Comparison of ENCODE assay signal across 30 mouse cellular contexts in genomic region chr3:136432072-136432471, GRCm38 (mm10).
DNase-seq lines count a peak whose midpoint lies in the region; ATAC-seq and TF ChIP-seq lines count a peak whose summit lies in the region.
"Had no signal": no experiment of that assay in that cellular context is flagged by ENCODE, and none has a peak within 500 bp of the region (broad histone marks: within the 10 kb centered on the region; RNA-seq: fewer than 3 reads in every experiment).

No protein-coding gene starts in this region.

- peak overlapping the region; percentile 69 for H3K4me2 ChIP-seq in myocyte (ENCODE audit: low read depth)
- H3K4me2 ChIP-seq in forebrain, embryonic 11.5 days (ENCODE audit: low read depth, low read length, severe bottlenecking): no peak overlapping the region
- H3K4me2 ChIP-seq: embryonic facial prominence, embryonic 15.5 days; forebrain, embryonic 15.5 days; heart, embryonic 15.5 days; hindbrain, embryonic 14.5 days; kidney, embryonic 15.5 days; limb, embryonic 13.5 days; liver, embryonic 11.5 days; lung, embryonic 15.5 days; neural tube, embryonic 15.5 days; stomach, embryonic 15.5 days had no signal

- peaks cover 4% of the 10 kb centered on the region; the same call in 1 of the 2 replicates for H3K4me1 ChIP-seq in embryonic fibroblast, embryonic 13.5 days (ENCODE audit: control insufficient read depth, insufficient read depth, low read length)
- no peaks in the 10 kb centered on the region for H3K4me1 ChIP-seq in forebrain, embryonic 11.5 days (replicated peaks; ENCODE audit: control insufficient read depth, insufficient read depth, low read length)
- H3K4me1 ChIP-seq: embryonic facial prominence, embryonic 10.5 days; embryonic facial prominence, embryonic 15.5 days; forebrain, embryonic 15.5 days; heart, embryonic 15.5 days; kidney, embryonic 15.5 days; limb, embryonic 13.5 days; lung, embryonic 15.5 days; neural tube, embryonic 15.5 days; stomach, embryonic 15.5 days had no signal

- no peaks in the 10 kb centered on the region for H3K27me3 ChIP-seq in myocyte (ENCODE audit: control insufficient read depth, insufficient read depth, insufficient read length)
- H3K27me3 ChIP-seq in forebrain, embryonic 11.5 days (ENCODE audit: control insufficient read depth, insufficient read depth, low read length): no peaks in the 10 kb centered on the region
- H3K27me3 ChIP-seq: embryonic facial prominence, embryonic 15.5 days; forebrain, embryonic 15.5 days; heart, embryonic 15.5 days; kidney, embryonic 15.5 days; limb, embryonic 13.5 days; lung, embryonic 15.5 days; neural tube, embryonic 15.5 days; stomach, embryonic 15.5 days had no signal

- no peak overlapping the region for H3K9ac ChIP-seq in forebrain, embryonic 11.5 days (ENCODE audit: low read length)
- H3K9ac ChIP-seq: embryonic facial prominence, embryonic 15.5 days; forebrain, embryonic 15.5 days; heart, embryonic 15.5 days; hindbrain, embryonic 14.5 days; kidney, embryonic 15.5 days; limb, embryonic 13.5 days; lung, embryonic 15.5 days; neural tube, embryonic 15.5 days; stomach, embryonic 15.5 days had no signal

- no peak for ATAC-seq in forebrain, embryonic 11.5 days (replicated peaks; ENCODE audit: low FRiP score)
- ATAC-seq: forebrain, embryonic 15.5 days had no signal

- H3K4me3 ChIP-seq in embryonic fibroblast, embryonic 13.5 days (ENCODE audit: insufficient read depth, low read length): no peak overlapping the region
- no peak overlapping the region for H3K4me3 ChIP-seq in myocyte
- H3K4me3 ChIP-seq in forebrain, embryonic 11.5 days (ENCODE audit: low read depth, low read length): no peak overlapping the region
- H3K4me3 ChIP-seq: embryonic facial prominence, embryonic 10.5 days; embryonic facial prominence, embryonic 15.5 days; forebrain, embryonic 15.5 days; heart, embryonic 15.5 days; kidney, embryonic 15.5 days; layer of hippocampus, adult 2 months; limb, embryonic 13.5 days; lung, embryonic 15.5 days; neural tube, embryonic 15.5 days; stomach, embryonic 15.5 days had no signal

- TF ChIP-seq CTCF in embryonic fibroblast, embryonic 13.5 days (IDR thresholded peaks at IDR 0.05; ENCODE audit: borderline replicate concordance, insufficient read depth, low read length): no peak

- H3K79me2 ChIP-seq in myocyte (ENCODE audit: control insufficient read depth, insufficient read depth): no peaks in the 10 kb centered on the region

- H3K9me3 ChIP-seq in forebrain, embryonic 11.5 days (ENCODE audit: control insufficient read depth, low read length): no peaks in the 10 kb centered on the region
- H3K9me3 ChIP-seq: embryonic facial prominence, embryonic 10.5 days; embryonic facial prominence, embryonic 15.5 days; forebrain, embryonic 15.5 days; heart, embryonic 15.5 days; kidney, embryonic 15.5 days; limb, embryonic 13.5 days; lung, embryonic 15.5 days; neural tube, embryonic 15.5 days; stomach, embryonic 15.5 days had no signal

- 93% methylated on average over 3 of the region's 3 CpGs for WGBS in forebrain, embryonic 11.5 days

- no peaks in the 10 kb centered on the region for H3K36me3 ChIP-seq in myocyte (ENCODE audit: control insufficient read depth, insufficient read depth)
- no peaks in the 10 kb centered on the region for H3K36me3 ChIP-seq in forebrain, embryonic 11.5 days (ENCODE audit: control insufficient read depth, insufficient read depth, low read length)
- H3K36me3 ChIP-seq: embryonic facial prominence, embryonic 10.5 days; embryonic facial prominence, embryonic 15.5 days; forebrain, embryonic 15.5 days; heart, embryonic 15.5 days; kidney, embryonic 15.5 days; limb, embryonic 13.5 days; lung, embryonic 15.5 days; neural tube, embryonic 15.5 days; stomach, embryonic 15.5 days had no signal

- DNase-seq in 416B (ENCODE audit: low read depth) (peak; percentile 71), NIH3T3 (ENCODE audit: low read depth) (peak; percentile 91)
- DNase-seq in forebrain, embryonic 11.5 days (ENCODE audit: low spot score): no peak
- no peak for DNase-seq in right cerebral cortex, postnatal 4 days
- no peak for DNase-seq in adrenal gland, postnatal 10 days
- DNase-seq: adrenal gland, postnatal 36 days; cerebellum, adult 2 months; cerebellum, postnatal 14 days; gastrocnemius, postnatal 10 days; kidney, adult 18-20 months; kidney, postnatal 36 days; lung, postnatal 36 days; midbrain, embryonic 14.5 days; retina, postnatal 1 day; right cerebral cortex, postnatal 14 days; thymus, postnatal 14 days had no signal

- no peak for TF ChIP-seq POLR2A in embryonic fibroblast, embryonic 13.5 days (IDR thresholded peaks at IDR 0.05; ENCODE audit: low read depth, low read length)
- TF ChIP-seq POLR2A in myocyte (IDR thresholded peaks at IDR 0.05; ENCODE audit: insufficient read length, low read depth): no peak

- H3K27ac ChIP-seq in embryonic fibroblast, embryonic 13.5 days (ENCODE audit: insufficient read depth, low read length): peak overlapping the region; percentile 80
- no peak overlapping the region for H3K27ac ChIP-seq in forebrain, embryonic 11.5 days (ENCODE audit: low read depth, low read length)
- H3K27ac ChIP-seq: embryonic facial prominence, embryonic 10.5 days; embryonic facial prominence, embryonic 15.5 days; forebrain, embryonic 15.5 days; heart, embryonic 15.5 days; hindbrain, embryonic 14.5 days; kidney, embryonic 15.5 days; layer of hippocampus, adult 2 months; limb, embryonic 13.5 days; lung, embryonic 15.5 days; neural tube, embryonic 15.5 days; stomach, embryonic 15.5 days had no signal

- no peak overlapping the region for H3ac ChIP-seq in myocyte (ENCODE audit: control insufficient read depth, insufficient read length)

TF ChIP-seq in myocyte, 11 proteins besides CTCF, POLR2A, EP300 and RAD21:
- TF ChIP-seq CEBPB (IDR thresholded peaks at IDR 0.05; ENCODE audit: insufficient read depth, poor library complexity, severe bottlenecking) (peak; percentile 64), TCF12 (IDR thresholded peaks at IDR 0.05; ENCODE audit: insufficient read depth, poor library complexity, severe bottlenecking) (no peak)
TF ChIP-seq in myocyte: peak in this region for 1.

Comparison
In these comparisons a context has a peak if more than half of its experiments do, and no peak if none do; other contexts are left out.
1. DNase-seq: peak in 416B (single experiment) and NIH3T3 (single experiment); none in forebrain, embryonic 11.5 days (single experiment), right cerebral cortex, postnatal 4 days (single experiment) and adrenal gland, postnatal 10 days (single experiment).